Mouse (Mus musculus) CH12.LX (cell line): ENCODE results near the gene Fam57a. TPM values are rescaled to one million over a fixed set of nuclear protein-coding genes. Genes with fewer than 3 reads are reported as not detected.

Experiments used
- DNase-seq: peaks from one replicate; pipeline ENCODE4 v3.0.0-alpha.2; 2013; ENCODE audit errors: extremely low read depth
- H3K27ac ChIP-seq: 2 replicates; pipeline ENCODE4 v1.5.1; 2012; ENCODE audit warnings: low read depth, mild to moderate bottlenecking, control low read depth, moderate library complexity; ENCODE audit not compliant: insufficient read depth
- H3K27me3 ChIP-seq: replicated peaks from 2 replicates; pipeline ENCODE3; 2012; ENCODE audit warnings: inconsistent platforms
- H3K36me3 ChIP-seq, 2 experiments: replicated peaks in 1 of 2; 2 replicates each; pipeline versions ENCODE3 to v1.6.1; 2012; ENCODE audit warnings: inconsistent platforms in 1 of 2, low read length in 1 of 2, mild to moderate bottlenecking in 1 of 2, mixed read lengths in 1 of 2, moderate library complexity in 1 of 2; ENCODE audit not compliant: control insufficient read depth in 1 of 2, insufficient read depth in 1 of 2
- H3K4me1 ChIP-seq, 2 experiments: 2 replicates each; pipeline ENCODE4 v1.6.1; 2012; ENCODE audit warnings: inconsistent platforms in 1 of 2, moderate library complexity in 1 of 2; ENCODE audit not compliant: insufficient read depth in 2 of 2, control insufficient read depth in 1 of 2
- H3K4me2 ChIP-seq: 2 replicates; pipeline ENCODE4 v1.6.1; 2012; ENCODE audit warnings: low read depth, mild to moderate bottlenecking, control low read depth; ENCODE audit not compliant: poor library complexity, insufficient read depth, severe bottlenecking
- H3K4me3 ChIP-seq, 3 experiments: fragments of 150-350 bp in 1 of 3; sonication (generic) in 1 of 3; replicated peaks in 1 of 3; 2 replicates each; pipeline versions ENCODE3 to v1.5.1; 2011 to 2012; ENCODE audit warnings: low read depth in 2 of 3, low read length in 2 of 3, mild to moderate bottlenecking in 2 of 3, moderate library complexity in 2 of 3, control low read depth in 1 of 3, improper control_type of control experiment in 1 of 3, inconsistent platforms in 1 of 3, mixed read lengths in 1 of 3; ENCODE audit not compliant: poor library complexity in 1 of 3
- H3K79me2 ChIP-seq: replicated peaks from 2 replicates; pipeline ENCODE4 v1.6.1; 2012; ENCODE audit warnings: mild to moderate bottlenecking, moderate library complexity; ENCODE audit not compliant: control insufficient read depth, poor library complexity, insufficient read depth, severe bottlenecking; ENCODE audit errors: extremely low read depth
- H3K9ac ChIP-seq: 2 replicates; pipeline ENCODE4 v1.6.1; 2012; ENCODE audit warnings: low read depth, mild to moderate bottlenecking, control low read depth, moderate library complexity; ENCODE audit not compliant: insufficient read depth
- H3K9me3 ChIP-seq: replicated peaks from 2 replicates; pipeline ENCODE3; 2012; ENCODE audit warnings: low read length, inconsistent platforms, mixed read lengths
- CHD2 ChIP-seq: IDR thresholded peaks from 2 replicates; pipeline ENCODE4 v1.6.1; 2011; ENCODE audit warnings: low read length, improper control_type of control experiment
- ELF1 ChIP-seq: IDR thresholded peaks from 2 replicates; pipeline ENCODE4 v1.6.1; 2014; ENCODE audit warnings: low read depth, mild to moderate bottlenecking, inconsistent platforms, low read length, improper control_type of control experiment
- EP300 ChIP-seq: IDR thresholded peaks from 2 replicates; pipeline ENCODE4 v1.6.1; 2011; ENCODE audit warnings: low read length, improper control_type of control experiment
- GABPA ChIP-seq: IDR thresholded peaks from 2 replicates; pipeline ENCODE4 v1.6.1; 2012; ENCODE audit warnings: low read depth, low read length, improper control_type of control experiment, inconsistent platforms; ENCODE audit not compliant: insufficient replicate concordance
- IRF4 ChIP-seq: IDR thresholded peaks from 2 replicates; pipeline ENCODE4 v1.6.1; 2014; ENCODE audit warnings: low read depth, mild to moderate bottlenecking, inconsistent platforms, low read length, improper control_type of control experiment
- JUN ChIP-seq: IDR thresholded peaks from 2 replicates; pipeline ENCODE4 v1.6.1; 2011; ENCODE audit warnings: low read depth, mild to moderate bottlenecking, low read length, improper control_type of control experiment, moderate library complexity; ENCODE audit not compliant: insufficient read depth
- JUND ChIP-seq: conservative IDR thresholded peaks from 2 replicates; pipeline ENCODE4 v1.6.1; 2011; ENCODE audit warnings: low read depth, low read length, improper control_type of control experiment
- MAFK ChIP-seq: IDR thresholded peaks from 2 replicates; pipeline ENCODE4 v1.6.1; 2011; ENCODE audit warnings: low read length, improper control_type of control experiment; ENCODE audit not compliant: insufficient replicate concordance
- MAX ChIP-seq: IDR thresholded peaks from 2 replicates; pipeline ENCODE4 v1.6.1; 2011; ENCODE audit warnings: low read length, improper control_type of control experiment
- MEF2A ChIP-seq: IDR thresholded peaks from 2 replicates; pipeline ENCODE4 v1.6.1; 2014; ENCODE audit warnings: low read depth, mild to moderate bottlenecking, inconsistent platforms, low read length, improper control_type of control experiment, borderline replicate concordance
- MXI1 ChIP-seq: IDR thresholded peaks from 2 replicates; pipeline ENCODE4 v1.6.1; 2011; ENCODE audit warnings: mild to moderate bottlenecking, low read depth, low read length, improper control_type of control experiment
- MYC ChIP-seq: IDR thresholded peaks from 2 replicates; pipeline ENCODE4 v1.6.1; 2011; ENCODE audit warnings: low read depth, mild to moderate bottlenecking, improper control_type of control experiment, low read length
- NRF1 ChIP-seq: IDR thresholded peaks from 2 replicates; pipeline ENCODE4 v1.6.1; 2014; ENCODE audit warnings: low read depth, mild to moderate bottlenecking, inconsistent platforms, low read length, improper control_type of control experiment, moderate library complexity
- PAX5 ChIP-seq: IDR thresholded peaks from 2 replicates; pipeline ENCODE4 v1.6.1; 2012; ENCODE audit warnings: low read length, inconsistent platforms, mixed read lengths
- POLR2A ChIP-seq: IDR thresholded peaks from 2 replicates; pipeline ENCODE4 v1.6.1; 2011; ENCODE audit warnings: low read depth, mild to moderate bottlenecking, improper control_type of control experiment, low read length
- RAD21 ChIP-seq: IDR thresholded peaks from 2 replicates; pipeline ENCODE4 v1.6.1; 2011; ENCODE audit warnings: low read depth, mild to moderate bottlenecking, low read length, improper control_type of control experiment, moderate library complexity
- SIN3A ChIP-seq: IDR thresholded peaks from 2 replicates; pipeline ENCODE4 v1.6.1; 2012; ENCODE audit warnings: low read length, improper control_type of control experiment, inconsistent platforms
- SMC3 ChIP-seq: IDR thresholded peaks from 2 replicates; pipeline ENCODE4 v1.6.1; 2011; ENCODE audit warnings: low read depth, low read length, improper control_type of control experiment
- TBP ChIP-seq: conservative IDR thresholded peaks from 2 replicates; pipeline ENCODE4 v1.6.1; 2011; ENCODE audit warnings: low read depth, low read length, improper control_type of control experiment
- UBTF ChIP-seq: IDR thresholded peaks from 2 replicates; pipeline ENCODE4 v1.6.1; 2012; ENCODE audit warnings: low read depth, mild to moderate bottlenecking, inconsistent platforms, low read length, improper control_type of control experiment, moderate library complexity
- USF1 ChIP-seq: IDR thresholded peaks from 2 replicates; pipeline ENCODE4 v1.6.1; 2014; ENCODE audit warnings: low read depth, mild to moderate bottlenecking, inconsistent platforms, low read length, improper control_type of control experiment
- USF2 ChIP-seq: conservative IDR thresholded peaks from 2 replicates; pipeline ENCODE4 v1.6.1; 2011; ENCODE audit warnings: low read depth, low read length, improper control_type of control experiment
- ZMIZ1 ChIP-seq: IDR thresholded peaks from 2 replicates; pipeline ENCODE4 v1.6.1; 2012; ENCODE audit warnings: low read depth, mild to moderate bottlenecking, inconsistent platforms, low read length, improper control_type of control experiment
- ZNF384 ChIP-seq: IDR thresholded peaks from 2 replicates; pipeline ENCODE4 v1.6.1; 2012; ENCODE audit warnings: low read depth, low read length, improper control_type of control experiment, inconsistent platforms
- dilution Hi-C: fragments of 300-500 bp; cut with MboI; formaldehyde crosslinking; loops from 2 replicates; pipeline ENCODE4 v1.14.3; 2020; ENCODE audit warnings: low sequenced_read_pairs; ENCODE audit not compliant: extremely low pct_unique_long_range_greater_than_20kb, extremely low pct_ligation_motif_present
- in situ Hi-C: fragments of 300-500 bp; cut with MboI; formaldehyde crosslinking; loops from 3 replicates; pipeline ENCODE4 v1.14.3; 2019; ENCODE audit warnings: low sequenced_read_pairs, low pct_ligation_motif_present, low pct_unique_long_range_greater_than_20kb, mixed read lengths
- polyA plus RNA-seq: library from polyadenylated mRNA; unstranded; fragments of >175 nt; gene quantifications from 2 replicates; pipeline ENCODE4 v1.2.1, GENCODE M21; 2012; ENCODE audit warnings: low read depth; ENCODE audit not compliant: insufficient read length
- total RNA-seq, 2 experiments: library from RNA; depleted of rRNA; stranded (reverse); fragments of 300-350 nt in 1 of 2; fragments of >200 nt in 1 of 2; gene quantifications; 2 replicates each; pipeline ENCODE4 v1.2.3; 2012 to 2014

Fam57a gene
- total and polyA plus RNA-seq, 3 experiments: 3.9 to 10.2 (median 7.0) TPM

GRCm38 (mm10) chr11:76261224-76261623, 81.8 kb downstream of the Fam57a start:
- no peaks in the 10 kb centered on the region for H3K9me3 ChIP-seq
- no peak overlapping the region for H3K4me3 ChIP-seq
- H3K27ac ChIP-seq: no peak overlapping the region
- no peaks in the 10 kb centered on the region for H3K27me3 ChIP-seq
- H3K4me1 ChIP-seq: peaks cover 0 to 10% of the 10 kb centered on the region in 2 experiments; a peak in 2 of 4 replicates
- DNase-seq: no peak
- dilution Hi-C loops: no loop called here
- H3K36me3 ChIP-seq: peaks cover 0 to 39% of the 10 kb centered on the region in 2 experiments
- no peak overlapping the region for H3K9ac ChIP-seq
- no peaks in the 10 kb centered on the region for H3K79me2 ChIP-seq
- TF ChIP-seq MEF2A: no peak
- TF ChIP-seq MYC: no peak
- TF ChIP-seq MAFK: no peak
- no peak for TF ChIP-seq SIN3A
- TF ChIP-seq EP300: no peak
- TF ChIP-seq SMC3: no peak
- no peak for TF ChIP-seq NRF1
- TF ChIP-seq IRF4: no peak
- no peak for TF ChIP-seq MAX
- no peak for TF ChIP-seq UBTF
- TF ChIP-seq ZNF384: no peak
- no peak for TF ChIP-seq RAD21
- no peak overlapping the region for H3K4me2 ChIP-seq
- in situ Hi-C loops: no loop called here

GRCm38 (mm10) chr11:76262611-76263351, 83.3 kb downstream of the Fam57a start:
- Histone ChIP-seq H3K27me3 (no peaks in the 10 kb centered on the region), H3K4me3 (no peak overlapping the region), H3K9me3 (no peaks in the 10 kb centered on the region), H3K27ac (no peak overlapping the region), H3K4me1 (peaks cover 0 to 10% of the 10 kb centered on the region in 2 experiments; a peak in 2 of 4 replicates), H3K79me2 (no peaks in the 10 kb centered on the region), H3K4me2 (no peak overlapping the region), H3K36me3 (peaks cover 0 to 33% of the 10 kb centered on the region in 2 experiments), H3K9ac (no peak overlapping the region)
- in situ Hi-C loops (no loop called here), dilution Hi-C loops (no loop called here)
- no peak for DNase-seq
- TF ChIP-seq POLR2A: no peak
- TF ChIP-seq GABPA: no peak
- TF ChIP-seq PAX5: no peak
- no peak for TF ChIP-seq USF1
- TF ChIP-seq USF2: no peak
- TF ChIP-seq EP300: no peak
- TF ChIP-seq JUN: no peak
- no peak for TF ChIP-seq JUND
- no peak for TF ChIP-seq SIN3A
- no peak for TF ChIP-seq ELF1
- no peak for TF ChIP-seq TBP
- no peak for TF ChIP-seq MXI1
- TF ChIP-seq ZMIZ1: no peak
- TF ChIP-seq CHD2: no peak
- no peak for TF ChIP-seq ZNF384
